Mouse (Mus musculus): ENCODE results near the gene Was. TPM values are rescaled to one million over a fixed set of nuclear protein-coding genes. Genes with fewer than 3 reads are reported as not detected.

The Was gene
- 0.10 TPM for polyA plus RNA-seq (2014; fragmentation: Illumina TruSeq; extraction: RNeasy Lipid Tissue Mini Kit (QIAGEN cat#74804); ENCODE audit: low read depth, low replicate concordance)

GRCm38 (mm10) chrX:8090346-8090953 is at the start of gene Was:
Gene Was (minus strand): TSS chrX:8090498.

GRCm38 (mm10) chrX:8132017-8132976 is 42.0 kb upstream of the Was start, which contains the start of gene Wdr13:
Gene Wdr13 (minus strand): TSS chrX:8132892.

GRCm38 (mm10) chrX:8074430-8075014 is 15.8 kb downstream of the Was start, which contains the start of gene Suv39h1:
Gene Suv39h1 (minus strand): TSS chrX:8074760.

Other genes starting within 250 kb of the Was start
- 12.9 TPM for gene Otud5, start 249.1 kb downstream of the Was start, polyA plus RNA-seq (2014; fragmentation: Illumina TruSeq; extraction: RNeasy Lipid Tissue Mini Kit (QIAGEN cat#74804); ENCODE audit: low read depth, low replicate concordance)
- 3.4 TPM for gene Pim2, start 212.2 kb downstream of the Was start, polyA plus RNA-seq (2014; fragmentation: Illumina TruSeq; extraction: RNeasy Lipid Tissue Mini Kit (QIAGEN cat#74804); ENCODE audit: low read depth, low replicate concordance)
- 1.7 TPM for gene Slc35a2, start 206.5 kb downstream of the Was start, polyA plus RNA-seq (2014; fragmentation: Illumina TruSeq; extraction: RNeasy Lipid Tissue Mini Kit (QIAGEN cat#74804); ENCODE audit: low read depth, low replicate concordance)
- 2.6 TPM for gene Pqbp1, start 191.2 kb downstream of the Was start, polyA plus RNA-seq (2014; fragmentation: Illumina TruSeq; extraction: RNeasy Lipid Tissue Mini Kit (QIAGEN cat#74804); ENCODE audit: low read depth, low replicate concordance)
- gene Timm17b, start 191.1 kb downstream of the Was start, polyA plus RNA-seq (2014; fragmentation: Illumina TruSeq; extraction: RNeasy Lipid Tissue Mini Kit (QIAGEN cat#74804); ENCODE audit: low read depth, low replicate concordance) = 1.5 TPM
- not detected for gene Gm10491, start 182.7 kb downstream of the Was start, polyA plus RNA-seq (2014; fragmentation: Illumina TruSeq; extraction: RNeasy Lipid Tissue Mini Kit (QIAGEN cat#74804); ENCODE audit: low read depth, low replicate concordance)
- gene Gm10490, start 181.0 kb downstream of the Was start, polyA plus RNA-seq (2014; fragmentation: Illumina TruSeq; extraction: RNeasy Lipid Tissue Mini Kit (QIAGEN cat#74804); ENCODE audit: low read depth, low replicate concordance) = not detected
- gene Pcsk1n, start 170.7 kb downstream of the Was start, polyA plus RNA-seq (2014; fragmentation: Illumina TruSeq; extraction: RNeasy Lipid Tissue Mini Kit (QIAGEN cat#74804); ENCODE audit: low read depth, low replicate concordance) = not detected
- gene Eras, start 161.9 kb downstream of the Was start, polyA plus RNA-seq (2014; fragmentation: Illumina TruSeq; extraction: RNeasy Lipid Tissue Mini Kit (QIAGEN cat#74804); ENCODE audit: low read depth, low replicate concordance) = 0.20 TPM
- gene Hdac6, start 142.6 kb downstream of the Was start, polyA plus RNA-seq (2014; fragmentation: Illumina TruSeq; extraction: RNeasy Lipid Tissue Mini Kit (QIAGEN cat#74804); ENCODE audit: low read depth, low replicate concordance) = 9.8 TPM
- 3.4 TPM for gene Gata1, start 112.4 kb downstream of the Was start, polyA plus RNA-seq (2014; fragmentation: Illumina TruSeq; extraction: RNeasy Lipid Tissue Mini Kit (QIAGEN cat#74804); ENCODE audit: low read depth, low replicate concordance)
- gene Glod5, start 72.0 kb downstream of the Was start, polyA plus RNA-seq (2014; fragmentation: Illumina TruSeq; extraction: RNeasy Lipid Tissue Mini Kit (QIAGEN cat#74804); ENCODE audit: low read depth, low replicate concordance) = 0.62 TPM
- gene Suv39h1, start 15.7 kb downstream of the Was start, polyA plus RNA-seq (2014; fragmentation: Illumina TruSeq; extraction: RNeasy Lipid Tissue Mini Kit (QIAGEN cat#74804); ENCODE audit: low read depth, low replicate concordance) = 8.2 TPM
- gene Wdr13, start 42.4 kb upstream of the Was start, polyA plus RNA-seq (2014; fragmentation: Illumina TruSeq; extraction: RNeasy Lipid Tissue Mini Kit (QIAGEN cat#74804); ENCODE audit: low read depth, low replicate concordance) = 10.0 TPM
- gene Rbm3, start 55.4 kb upstream of the Was start, polyA plus RNA-seq (2014; fragmentation: Illumina TruSeq; extraction: RNeasy Lipid Tissue Mini Kit (QIAGEN cat#74804); ENCODE audit: low read depth, low replicate concordance) = 99.1 TPM
- 0.59 TPM for gene Tbc1d25, start 85.7 kb upstream of the Was start, polyA plus RNA-seq (2014; fragmentation: Illumina TruSeq; extraction: RNeasy Lipid Tissue Mini Kit (QIAGEN cat#74804); ENCODE audit: low read depth, low replicate concordance)
- 9.1 TPM for gene Ebp, start 103.0 kb upstream of the Was start, polyA plus RNA-seq (2014; fragmentation: Illumina TruSeq; extraction: RNeasy Lipid Tissue Mini Kit (QIAGEN cat#74804); ENCODE audit: low read depth, low replicate concordance)
- 2.8 TPM for gene Porcn, start 116.0 kb upstream of the Was start, polyA plus RNA-seq (2014; fragmentation: Illumina TruSeq; extraction: RNeasy Lipid Tissue Mini Kit (QIAGEN cat#74804); ENCODE audit: low read depth, low replicate concordance)
- 2.8 TPM for gene Ftsj1, start 161.9 kb upstream of the Was start, polyA plus RNA-seq (2014; fragmentation: Illumina TruSeq; extraction: RNeasy Lipid Tissue Mini Kit (QIAGEN cat#74804); ENCODE audit: low read depth, low replicate concordance)
- 3.0 TPM for gene Slc38a5, start 180.6 kb upstream of the Was start, polyA plus RNA-seq (2014; fragmentation: Illumina TruSeq; extraction: RNeasy Lipid Tissue Mini Kit (QIAGEN cat#74804); ENCODE audit: low read depth, low replicate concordance)
- gene Ssxb10, start 236.9 kb upstream of the Was start, polyA plus RNA-seq (2014; fragmentation: Illumina TruSeq; extraction: RNeasy Lipid Tissue Mini Kit (QIAGEN cat#74804); ENCODE audit: low read depth, low replicate concordance) = 1.8 TPM